Mouse (Mus musculus): ENCODE results near the gene Rps6ka3. TPM values are rescaled to one million over a fixed set of nuclear protein-coding genes. Genes with fewer than 3 reads are reported as not detected.

Gene Rps6ka3
- polyA plus RNA-seq, 1 experiment from 2014 or later = 1.3 TPM

Other genes starting within 250 kb of the Rps6ka3 start
- 55.9 and 69.0 TPM in 2 replicates for gene Eif1ax, start 161.9 kb downstream of the Rps6ka3 start, polyA plus RNA-seq (2015; fragmentation: Nextera tagmentation; extraction: Ambion mirVana)
- not detected in 2 replicates for gene Map7d2, start 204.3 kb downstream of the Rps6ka3 start, polyA plus RNA-seq (2015; fragmentation: Nextera tagmentation; extraction: Ambion mirVana)